Mouse (Mus musculus): ENCODE measurements around the gene Tmprss11f. TPM values are rescaled to one million over a fixed set of nuclear protein-coding genes. Genes with fewer than 3 reads are reported as not detected.

Tmprss11f gene
- polyA plus RNA-seq, 1 experiment from 2014 or later, result not detected

GRCm38 (mm10) chr5:86546693-86547092 lies 85.5 kb downstream of the Tmprss11f start:
- ATAC-seq (ENCODE audit: low read depth), result no peak
- Histone ChIP-seq H3K4me2 (ENCODE audit: low read depth, low read length) (no peak overlapping the region), H3K27ac (ENCODE audit: low read depth, low read length) (no peak overlapping the region), H3K36me3 (ENCODE audit: control insufficient read depth, insufficient read depth, low read length) (no peaks in the 10 kb centered on the region), H3K4me1 (ENCODE audit: control insufficient read depth, insufficient read depth, low read length) (no peaks in the 10 kb centered on the region), H3K4me3 (ENCODE audit: low read depth, low read length) (no peak overlapping the region), H3K9ac (replicated peaks; ENCODE audit: low read depth, low read length) (no peak overlapping the region), H3K9me3 (ENCODE audit: control insufficient read depth, low read length) (no peaks in the 10 kb centered on the region), H3K27me3 (ENCODE audit: control insufficient read depth, insufficient read depth, low read length) (no peaks in the 10 kb centered on the region)
- WGBS, result 91% methylated on average over 2 of the region's 2 CpGs

GRCm38 (mm10) chr5:86540601-86541000 lies 91.6 kb downstream of the Tmprss11f start:
- Histone ChIP-seq H3K4me1 (ENCODE audit: control insufficient read depth, insufficient read depth, low read length) (no peaks in the 10 kb centered on the region), H3K27ac (ENCODE audit: low read depth, low read length) (no peak overlapping the region), H3K27me3 (ENCODE audit: control insufficient read depth, insufficient read depth, low read length) (no peaks in the 10 kb centered on the region), H3K4me2 (ENCODE audit: low read depth, low read length) (no peak overlapping the region), H3K9me3 (ENCODE audit: control insufficient read depth, low read length) (no peaks in the 10 kb centered on the region), H3K4me3 (ENCODE audit: low read depth, low read length) (no peak overlapping the region), H3K36me3 (ENCODE audit: control insufficient read depth, insufficient read depth, low read length) (no peaks in the 10 kb centered on the region), H3K9ac (replicated peaks; ENCODE audit: low read depth, low read length) (no peak overlapping the region)
- 89% methylated on average over 3 of the region's 3 CpGs for WGBS
- no peak for ATAC-seq (ENCODE audit: low read depth)

GRCm38 (mm10) chr5:86528725-86529124 lies 103.5 kb downstream of the Tmprss11f start:
- WGBS, result 86% methylated on average over 2 of the region's 2 CpGs
- Histone ChIP-seq H3K27ac (ENCODE audit: low read depth, low read length) (no peak overlapping the region), H3K9me3 (ENCODE audit: control insufficient read depth, low read length) (no peaks in the 10 kb centered on the region), H3K4me3 (ENCODE audit: low read depth, low read length) (no peak overlapping the region), H3K4me2 (ENCODE audit: low read depth, low read length) (no peak overlapping the region), H3K36me3 (ENCODE audit: control insufficient read depth, insufficient read depth, low read length) (no peaks in the 10 kb centered on the region), H3K27me3 (ENCODE audit: control insufficient read depth, insufficient read depth, low read length) (no peaks in the 10 kb centered on the region), H3K9ac (replicated peaks; ENCODE audit: low read depth, low read length) (no peak overlapping the region), H3K4me1 (ENCODE audit: control insufficient read depth, insufficient read depth, low read length) (no peaks in the 10 kb centered on the region)
- ATAC-seq (ENCODE audit: low read depth), result no peak

GRCm38 (mm10) chr5:86518500-86518899 lies 113.7 kb downstream of the Tmprss11f start, which contains the start of gene Tmprss11g:
TSS of gene Tmprss11g (minus strand) at chr5:86518600.
- H3K4me2 ChIP-seq (ENCODE audit: low read depth, low read length), result no peak within 1 kb of the TSS
- no peaks in the 10 kb centered on the region for H3K27me3 ChIP-seq (ENCODE audit: control insufficient read depth, insufficient read depth, low read length)
- 85% methylated on average over 9 of the region's 9 CpGs for WGBS
- no peak within 1 kb of the TSS for H3K4me3 ChIP-seq (ENCODE audit: low read depth, low read length)
- H3K9me3 ChIP-seq (ENCODE audit: control insufficient read depth, low read length), result no peaks in the 10 kb centered on the region
- no peaks in the 10 kb centered on the region for H3K4me1 ChIP-seq (ENCODE audit: control insufficient read depth, insufficient read depth, low read length)
- no peak for ATAC-seq (ENCODE audit: low read depth)
- H3K36me3 ChIP-seq (ENCODE audit: control insufficient read depth, insufficient read depth, low read length), result no peaks in the 10 kb centered on the region
- no peak within 1 kb of the TSS for H3K9ac ChIP-seq (replicated peaks; ENCODE audit: low read depth, low read length)
- H3K27ac ChIP-seq (ENCODE audit: low read depth, low read length), result no peak within 1 kb of the TSS

- Histone ChIP-seq H3K27ac (ENCODE audit: low read depth, low read length) (no peak overlapping the region), H3K9ac (replicated peaks; ENCODE audit: low read depth, low read length) (no peak overlapping the region), H3K4me2 (ENCODE audit: low read depth, low read length) (no peak overlapping the region), H3K4me3 (ENCODE audit: low read depth, low read length) (no peak overlapping the region), H3K9me3 (ENCODE audit: control insufficient read depth, low read length) (no peaks in the 10 kb centered on the region), H3K36me3 (ENCODE audit: control insufficient read depth, insufficient read depth, low read length) (no peaks in the 10 kb centered on the region), H3K27me3 (ENCODE audit: control insufficient read depth, insufficient read depth, low read length) (no peaks in the 10 kb centered on the region), H3K4me1 (ENCODE audit: control insufficient read depth, insufficient read depth, low read length) (no peaks in the 10 kb centered on the region)
- no peak for ATAC-seq (ENCODE audit: low read depth)
- 47% methylated on average over 5 of the region's 5 CpGs for WGBS
These were observed 120.7 kb downstream of the Tmprss11f start for GRCm38 (mm10) chr5:86511538-86511937.

- no peaks in the 10 kb centered on the region for H3K36me3 ChIP-seq (ENCODE audit: control insufficient read depth, insufficient read depth, low read length)
- H3K27ac ChIP-seq (ENCODE audit: low read depth, low read length), result no peak overlapping the region
- H3K9ac ChIP-seq (replicated peaks; ENCODE audit: low read depth, low read length), result no peak overlapping the region
- H3K4me3 ChIP-seq (ENCODE audit: low read depth, low read length), result no peak overlapping the region
- H3K9me3 ChIP-seq (ENCODE audit: control insufficient read depth, low read length), result no peaks in the 10 kb centered on the region
- H3K4me1 ChIP-seq (ENCODE audit: control insufficient read depth, insufficient read depth, low read length), result no peaks in the 10 kb centered on the region
- WGBS, result 80% methylated on average over 1 of the region's 1 CpGs
- no peak overlapping the region for H3K4me2 ChIP-seq (ENCODE audit: low read depth, low read length)
- no peak for ATAC-seq (ENCODE audit: low read depth)
- H3K27me3 ChIP-seq (ENCODE audit: control insufficient read depth, insufficient read depth, low read length), result no peaks in the 10 kb centered on the region
These were observed 138.8 kb downstream of the Tmprss11f start for GRCm38 (mm10) chr5:86493453-86493852.

GRCm38 (mm10) chr5:86482562-86482961 lies 149.7 kb downstream of the Tmprss11f start:
- H3K9ac ChIP-seq (replicated peaks; ENCODE audit: low read depth, low read length), result no peak overlapping the region
- no peak overlapping the region for H3K4me2 ChIP-seq (ENCODE audit: low read depth, low read length)
- H3K9me3 ChIP-seq (ENCODE audit: control insufficient read depth, low read length), result no peaks in the 10 kb centered on the region
- 81% methylated on average over 2 of the region's 2 CpGs for WGBS
- no peak overlapping the region for H3K4me3 ChIP-seq (ENCODE audit: low read depth, low read length)
- H3K36me3 ChIP-seq (ENCODE audit: control insufficient read depth, insufficient read depth, low read length), result no peaks in the 10 kb centered on the region
- no peaks in the 10 kb centered on the region for H3K27me3 ChIP-seq (ENCODE audit: control insufficient read depth, insufficient read depth, low read length)
- no peak overlapping the region for H3K27ac ChIP-seq (ENCODE audit: low read depth, low read length)
- H3K4me1 ChIP-seq (ENCODE audit: control insufficient read depth, insufficient read depth, low read length), result no peaks in the 10 kb centered on the region
- no peak for ATAC-seq (ENCODE audit: low read depth)

GRCm38 (mm10) chr5:86482031-86482430 lies 150.2 kb downstream of the Tmprss11f start:
- 98% methylated on average over 1 of the region's 1 CpGs for WGBS

GRCm38 (mm10) chr5:86473859-86474258 lies 158.4 kb downstream of the Tmprss11f start:
- 86% methylated on average over 9 of the region's 9 CpGs for WGBS
- Histone ChIP-seq H3K36me3 (ENCODE audit: control insufficient read depth, insufficient read depth, low read length) (no peaks in the 10 kb centered on the region), H3K9me3 (ENCODE audit: control insufficient read depth, low read length) (no peaks in the 10 kb centered on the region), H3K4me2 (ENCODE audit: low read depth, low read length) (no peak overlapping the region), H3K27me3 (ENCODE audit: control insufficient read depth, insufficient read depth, low read length) (no peaks in the 10 kb centered on the region), H3K4me3 (ENCODE audit: low read depth, low read length) (no peak overlapping the region), H3K4me1 (ENCODE audit: control insufficient read depth, insufficient read depth, low read length) (no peaks in the 10 kb centered on the region), H3K9ac (replicated peaks; ENCODE audit: low read depth, low read length) (no peak overlapping the region), H3K27ac (ENCODE audit: low read depth, low read length) (no peak overlapping the region)
- no peak for ATAC-seq (ENCODE audit: low read depth)

More at GRCm38 (mm10) chr5:86482031-86482430, 150.2 kb downstream of the Tmprss11f start:
- Histone ChIP-seq H3K36me3 (ENCODE audit: control insufficient read depth, insufficient read depth, low read length) (no peaks in the 10 kb centered on the region), H3K4me3 (ENCODE audit: low read depth, low read length) (no peak overlapping the region), H3K27me3 (ENCODE audit: control insufficient read depth, insufficient read depth, low read length) (no peaks in the 10 kb centered on the region), H3K4me2 (ENCODE audit: low read depth, low read length) (no peak overlapping the region), H3K9ac (replicated peaks; ENCODE audit: low read depth, low read length) (no peak overlapping the region), H3K9me3 (ENCODE audit: control insufficient read depth, low read length) (no peaks in the 10 kb centered on the region), H3K4me1 (ENCODE audit: control insufficient read depth, insufficient read depth, low read length) (no peaks in the 10 kb centered on the region), H3K27ac (ENCODE audit: low read depth, low read length) (no peak overlapping the region)
- no peak for ATAC-seq (ENCODE audit: low read depth)

Measured in neural tube, embryonic 14.5 days (tissue).